Mouse (Mus musculus): ENCODE measurements around the gene Crim1. TPM values are rescaled to one million over a fixed set of nuclear protein-coding genes. Genes with fewer than 3 reads are reported as not detected.

Crim1 gene
- total RNA-seq, 2 experiments from 2014 or later, result 44.8 to 47.1 TPM

GRCm38 (mm10) chr17:78275507-78275813 lies 75.4 kb downstream of the Crim1 start:
- DNase-seq, result no peak
- intact Hi-C loops (cut with DNase I), result no loop called here

- intact Hi-C loops (cut with DNase I), result no loop called here
- DNase-seq, result no peak
Measured at GRCm38 (mm10) chr17:78279191-78279590, 79.1 kb downstream of the Crim1 start.

DNA sequence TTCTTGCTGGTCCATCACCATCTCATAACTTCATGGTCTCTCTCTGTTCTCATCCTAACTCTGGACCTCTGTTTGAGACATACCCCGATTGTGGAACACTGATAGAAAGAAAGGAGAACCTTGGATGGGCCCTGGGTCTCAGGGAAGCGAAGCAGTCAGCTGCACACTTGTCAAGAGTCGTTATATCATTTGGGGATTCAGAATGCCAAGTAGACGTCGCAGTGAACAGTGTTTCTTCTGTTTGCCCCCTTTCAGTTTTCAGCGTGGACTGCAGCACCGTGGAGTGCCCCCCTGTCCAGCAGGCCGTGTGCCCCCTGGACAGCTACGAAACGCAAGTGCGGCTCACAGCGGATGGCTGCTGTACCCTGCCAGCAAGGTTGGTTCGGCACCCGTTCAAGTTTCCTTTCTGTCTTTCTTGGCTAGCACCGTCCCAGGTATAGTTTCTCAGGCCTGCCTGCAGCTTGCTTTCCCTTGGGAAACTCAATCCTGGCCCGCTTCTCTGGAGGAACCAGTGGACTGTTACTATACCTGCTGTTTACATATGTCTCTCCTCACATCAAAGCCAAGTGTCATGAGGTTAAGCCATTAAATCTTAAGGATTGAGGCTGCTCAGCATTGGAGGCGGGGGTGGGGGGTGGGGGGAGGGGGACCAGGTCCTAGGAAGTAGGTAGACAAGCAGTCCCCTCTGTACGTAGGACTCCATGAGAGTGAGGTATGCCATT lies 81.1 kb downstream of the Crim1 start:
- DNase-seq, result no peak
- intact Hi-C loops (cut with DNase I), result no loop called here

DNA sequence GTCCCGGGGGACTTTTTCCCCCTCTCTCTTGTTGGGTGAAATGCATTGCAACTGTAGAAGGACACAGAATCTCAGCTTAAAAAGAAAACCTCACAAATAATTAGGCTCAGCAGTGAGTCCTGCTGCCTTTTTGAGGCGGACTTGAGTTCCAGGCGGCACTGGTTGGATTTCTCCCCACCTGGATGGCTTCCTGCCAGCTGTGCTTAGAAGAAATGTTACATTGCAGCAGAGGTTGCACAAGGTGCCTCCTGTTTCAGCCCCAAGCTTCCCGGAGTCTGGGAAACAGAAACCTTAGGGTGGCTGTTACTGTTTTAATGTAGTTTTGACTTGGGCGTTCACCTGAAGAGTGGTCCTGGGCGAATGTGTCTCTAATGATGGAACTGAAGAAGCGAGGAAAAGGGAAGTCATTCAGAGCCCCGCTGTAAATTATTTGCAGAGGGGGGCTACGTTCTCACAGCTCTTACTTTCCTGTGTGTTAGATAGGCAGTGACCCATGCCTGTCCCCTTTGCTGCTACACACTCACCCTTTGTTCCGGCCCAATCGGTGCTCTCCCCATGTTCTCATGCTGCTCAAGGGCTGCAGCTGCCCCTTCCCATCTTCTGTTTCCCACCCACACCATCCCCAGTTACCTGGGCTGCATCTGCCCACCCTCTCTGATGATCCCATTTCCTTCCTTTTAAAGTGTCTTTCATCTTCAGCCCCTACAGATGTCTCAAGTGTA lies 83.4 kb downstream of the Crim1 start:
- DNase-seq, result no peak
- intact Hi-C loops (cut with DNase I), result no loop called here

DNA sequence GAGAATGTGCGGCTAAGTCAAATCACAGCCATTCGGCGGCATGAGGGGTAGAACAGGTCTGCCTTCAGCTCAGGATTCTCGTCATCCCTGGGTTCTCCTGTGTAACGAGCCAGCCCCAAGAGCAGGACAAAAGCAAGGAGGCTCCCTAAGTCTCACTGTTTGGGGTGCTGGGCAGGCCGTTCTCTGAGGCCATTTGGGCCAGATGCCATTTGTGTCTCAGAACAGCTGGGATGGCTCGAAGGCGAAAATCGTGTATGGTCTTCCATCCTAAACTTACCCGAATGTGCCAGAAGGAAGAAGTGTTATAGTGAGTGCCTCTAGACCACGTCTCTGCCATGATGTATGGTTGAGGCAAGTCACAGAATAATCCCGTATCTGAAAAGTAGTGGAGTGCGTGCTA lies 86.0 kb downstream of the Crim1 start:
- no peak for DNase-seq
- intact Hi-C loops (cut with DNase I), result no loop called here

DNA sequence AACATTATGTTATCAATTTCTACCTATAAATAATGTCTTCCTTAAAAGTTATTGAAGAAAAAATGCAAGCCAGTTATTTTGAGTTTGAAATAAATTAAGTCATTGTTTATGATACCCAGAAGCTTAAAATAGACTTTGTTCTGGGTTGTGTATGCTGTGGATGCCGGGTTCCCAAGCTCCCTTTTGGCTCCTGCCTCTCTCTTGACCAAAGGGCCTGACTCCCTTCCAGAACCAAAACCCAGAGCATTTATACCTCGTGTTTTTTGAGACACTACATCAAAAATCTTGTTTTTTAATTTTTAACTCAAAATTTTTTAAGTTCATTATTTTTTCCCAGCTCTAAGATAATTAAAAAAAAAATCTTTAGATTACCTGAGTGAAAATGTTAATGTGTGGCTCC lies 87.3 kb downstream of the Crim1 start:
- intact Hi-C loops (cut with DNase I), result no loop called here

DNA sequence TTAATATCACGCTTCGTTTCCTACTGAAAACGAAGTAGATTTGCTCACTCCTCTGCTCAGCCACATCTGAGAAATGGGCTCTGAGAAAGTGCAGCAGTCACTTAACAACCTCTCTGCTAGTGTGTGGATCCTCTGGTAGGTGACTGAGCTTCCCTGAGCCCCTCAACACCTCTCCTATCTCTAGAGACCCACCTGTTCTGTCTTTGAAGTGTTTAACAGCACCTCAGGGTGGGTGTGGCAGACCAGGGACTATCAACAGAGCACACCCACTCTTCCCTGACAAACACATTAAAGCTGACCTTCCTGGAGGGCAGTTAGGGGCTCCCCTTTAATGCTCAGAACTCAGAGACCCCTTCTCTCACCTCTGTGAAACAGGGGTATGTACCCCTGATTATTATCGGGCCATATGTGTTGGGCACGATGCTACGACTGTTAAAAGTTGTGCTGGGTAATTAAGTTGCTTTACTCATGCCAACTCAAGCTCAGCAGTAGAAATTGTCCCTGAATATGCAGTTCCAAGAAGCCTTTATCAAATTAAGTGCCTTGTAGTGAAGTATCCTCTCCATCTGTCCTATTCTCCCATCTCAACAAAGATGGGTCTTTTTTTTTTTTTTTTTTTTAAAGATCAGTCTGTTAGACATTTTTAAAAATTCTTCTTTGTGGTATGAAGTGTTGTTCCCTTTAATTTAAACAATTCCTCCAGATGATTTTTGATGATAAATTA lies 90.3 kb downstream of the Crim1 start:
- DNase-seq, result no peak
- intact Hi-C loops (cut with DNase I), result no loop called here

More for the DNA sequence above, 87.3 kb downstream of the Crim1 start:
- no peak for DNase-seq

- DNase-seq, result no peak
- intact Hi-C loops (cut with DNase I), result no loop called here
Measured at GRCm38 (mm10) chr17:78291030-78291429, 91.0 kb downstream of the Crim1 start.

DNA sequence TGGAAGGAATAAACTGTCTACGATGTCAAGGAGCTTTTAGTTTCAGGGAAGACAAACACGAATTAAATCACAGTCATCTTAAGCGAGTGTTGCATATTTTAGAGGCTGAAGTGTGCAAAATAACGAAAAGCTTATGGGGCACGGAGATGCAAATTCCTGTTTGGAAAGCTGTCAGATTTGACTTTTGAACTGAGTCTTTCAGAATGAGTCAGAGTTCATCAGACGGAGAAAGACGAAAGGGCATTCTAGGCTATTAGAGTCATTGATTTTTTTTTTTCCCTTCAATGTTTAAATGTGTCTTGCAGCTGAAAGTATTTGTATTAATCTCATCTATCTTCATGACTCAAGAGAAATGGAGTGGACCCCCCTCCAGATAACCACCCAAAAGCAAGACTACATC lies 92.3 kb downstream of the Crim1 start:
- no peak for DNase-seq
- intact Hi-C loops (cut with DNase I), result loop anchor here (2.0 kb wide), 1 partner anchor 90 kb away; no protein-coding TSS in a partner anchor

- DNase-seq, result no peak
- intact Hi-C loops (cut with DNase I), result loop anchor here (2.0 kb wide), 1 partner anchor 90 kb away; no protein-coding TSS in a partner anchor
Measured at GRCm38 (mm10) chr17:78292827-78293488, 92.9 kb downstream of the Crim1 start.

DNA sequence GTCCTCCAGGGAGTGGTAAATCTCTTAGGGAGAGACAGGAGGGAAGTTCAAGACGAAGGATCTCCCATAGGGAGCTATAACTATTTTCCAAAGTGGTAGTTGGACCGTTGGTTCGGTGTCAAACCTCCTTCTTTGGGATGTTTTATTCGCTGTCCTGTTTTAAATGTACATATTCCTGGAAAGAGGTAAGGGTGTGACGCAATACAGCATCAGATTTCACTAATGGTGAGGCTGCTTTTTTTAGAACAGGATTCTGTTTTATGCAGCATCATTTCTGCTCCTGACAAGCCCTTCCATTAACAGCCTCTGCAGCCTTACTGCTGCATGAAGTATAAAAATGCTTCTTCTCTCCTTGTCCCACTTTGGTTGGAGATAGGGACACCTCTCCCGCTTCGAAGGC lies 95.9 kb downstream of the Crim1 start:
- intact Hi-C loops (cut with DNase I), result no loop called here
- no peak for DNase-seq

- peak; percentile 21 to 35 for DNase-seq
- intact Hi-C loops (cut with DNase I), result no loop called here
Measured at GRCm38 (mm10) chr17:78298140-78298539, 98.1 kb downstream of the Crim1 start.

DNA sequence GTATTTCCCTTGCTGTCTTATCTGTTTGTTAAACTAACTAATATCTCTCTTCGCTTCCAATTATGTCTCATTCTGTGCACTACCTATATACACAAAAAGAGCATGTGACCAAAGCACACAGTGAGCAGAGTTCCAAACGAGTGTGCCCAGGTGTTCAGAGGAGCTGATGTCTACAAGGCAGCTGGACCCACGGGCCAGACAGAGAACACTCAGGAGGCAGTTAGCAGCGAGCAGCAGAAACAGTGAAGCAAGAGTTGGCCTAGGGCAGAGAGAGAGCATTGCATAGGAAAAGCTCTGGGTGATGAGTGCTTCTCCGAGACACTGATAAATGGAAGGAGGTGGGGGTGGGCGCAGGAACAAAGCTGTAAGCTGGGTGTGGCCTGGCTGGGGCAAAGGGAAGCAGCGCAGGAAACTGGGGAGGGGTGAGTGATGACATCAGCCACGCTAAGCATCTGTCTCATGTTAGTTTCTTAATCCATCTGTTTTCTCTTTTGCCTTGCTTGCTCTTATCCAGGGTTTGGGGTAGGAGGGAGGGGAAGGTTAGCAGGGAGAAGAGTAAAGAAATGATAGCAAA lies 99.0 kb downstream of the Crim1 start:
- DNase-seq, result peak; percentile 30 to 42
- intact Hi-C loops (cut with DNase I), result no loop called here

DNA sequence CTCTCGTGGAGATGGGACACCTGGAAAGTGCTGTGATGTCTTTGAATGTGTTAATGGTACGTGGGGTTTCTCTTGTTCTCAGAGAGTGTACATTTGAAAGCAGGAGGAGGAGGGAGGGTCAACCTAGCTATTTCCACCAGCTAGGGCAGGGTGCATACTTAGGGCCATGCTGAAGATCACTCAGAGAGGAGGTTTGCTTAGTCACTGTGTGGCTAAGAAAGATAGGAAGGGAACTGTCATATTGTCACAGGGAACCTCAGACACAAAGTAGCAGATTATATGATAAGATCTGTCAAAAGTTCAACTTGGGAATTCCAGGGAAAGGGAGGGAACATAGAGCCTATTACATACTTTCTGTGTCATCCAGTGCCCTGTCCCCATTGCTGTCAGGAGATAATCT lies 103.0 kb downstream of the Crim1 start:
- DNase-seq, result no peak
- intact Hi-C loops (cut with DNase I), result no loop called here

- no peak for DNase-seq
- intact Hi-C loops (cut with DNase I), result no loop called here
Measured at GRCm38 (mm10) chr17:78304059-78304458, 104.0 kb downstream of the Crim1 start.

GRCm38 (mm10) chr17:78306434-78306833 lies 106.4 kb downstream of the Crim1 start:
- DNase-seq, result no peak
- intact Hi-C loops (cut with DNase I), result loop anchor here (5.0 kb wide), 1 partner anchor 151 kb away; no protein-coding TSS in a partner anchor

DNA sequence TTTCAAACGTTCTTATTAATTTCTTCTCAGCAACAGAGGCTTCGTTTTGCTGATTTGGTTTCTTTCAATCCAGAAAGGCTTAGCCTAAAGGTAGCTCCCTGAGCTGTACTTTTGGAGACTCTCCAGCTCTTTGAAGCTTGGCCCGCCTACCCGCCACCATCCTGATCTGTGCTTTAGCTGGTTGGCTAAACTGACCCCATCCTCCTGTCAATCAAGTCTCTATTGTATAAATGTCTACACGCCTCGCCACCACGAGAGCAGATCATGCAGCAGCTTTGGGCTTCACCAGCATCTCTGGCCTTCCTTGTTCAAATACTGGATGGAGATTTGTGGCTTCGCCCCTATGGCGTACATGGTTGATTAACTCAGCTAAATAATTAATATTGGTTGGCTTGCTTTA lies 108.2 kb downstream of the Crim1 start:
- no peak for DNase-seq
- intact Hi-C loops (cut with DNase I), result loop anchor here (5.0 kb wide), 1 partner anchor 149 kb away; no protein-coding TSS in a partner anchor

DNA sequence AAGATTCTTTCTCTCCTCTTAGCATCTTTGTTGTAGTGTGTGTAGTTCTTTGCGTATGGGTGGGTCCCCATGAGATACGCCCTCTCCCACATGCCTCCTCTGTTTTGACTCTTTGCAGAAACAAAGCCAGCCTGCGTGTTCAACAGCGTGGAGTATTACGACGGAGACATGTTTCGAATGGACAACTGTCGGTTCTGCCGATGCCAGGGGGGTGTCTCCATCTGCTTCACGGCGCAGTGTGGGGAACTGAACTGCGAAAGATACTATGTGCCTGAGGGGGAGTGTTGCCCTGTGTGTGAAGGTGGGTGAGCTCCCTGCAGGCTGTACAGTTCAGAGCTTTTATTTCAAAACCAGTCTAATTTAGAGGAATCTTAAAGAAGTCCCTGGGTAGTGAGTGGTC lies 113.0 kb downstream of the Crim1 start:
- intact Hi-C loops (cut with DNase I), result no loop called here

DNA sequence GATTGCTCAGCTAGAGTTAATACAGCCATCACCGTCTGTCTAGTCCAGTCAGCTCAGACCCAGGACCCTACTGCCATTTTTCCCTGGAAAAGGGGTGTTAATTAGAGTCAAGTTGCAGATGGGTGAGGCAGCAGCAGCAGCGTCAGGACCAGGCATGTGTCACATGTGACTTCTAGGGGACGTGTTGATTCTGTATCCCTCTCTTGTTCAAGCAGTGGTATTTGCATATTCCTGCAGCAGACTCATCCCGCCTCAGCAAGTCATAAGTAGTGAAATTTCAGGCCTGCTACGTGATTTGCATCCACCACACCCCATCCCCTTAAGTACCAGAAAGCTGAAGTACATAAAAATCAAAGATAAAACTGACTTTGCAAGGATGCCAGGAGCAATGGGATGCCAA lies 113.6 kb downstream of the Crim1 start:
- peak in 1 of 2 experiments; percentile 19 for DNase-seq
- intact Hi-C loops (cut with DNase I), result no loop called here

More for the DNA sequence above, 113.0 kb downstream of the Crim1 start:
- DNase-seq, result no peak

- intact Hi-C loops (cut with DNase I), result no loop called here
- no peak for DNase-seq
Measured at GRCm38 (mm10) chr17:78315659-78316058, 115.6 kb downstream of the Crim1 start.

- DNase-seq, result no peak
- intact Hi-C loops (cut with DNase I), result no loop called here
Measured at GRCm38 (mm10) chr17:78317381-78317780, 117.3 kb downstream of the Crim1 start.

Data from heart, postnatal 10 days (tissue).